Mouse (Mus musculus) hindbrain, embryonic 13.5 days (tissue): Measurements from ENCODE around the gene Slc6a21. TPM values are rescaled to one million over a fixed set of nuclear protein-coding genes. Genes with fewer than 3 reads are reported as not detected.

ENCODE experiments used
- ATAC-seq: fragments of 200-750 bp; cut with Nextera tagmentation; 2 replicates; pipeline ENCODE4 v1.8.0; 2017; ENCODE audit warnings: moderate TSS enrichment; ENCODE audit not compliant: low FRiP score
- H3K27ac ChIP-seq: fragments of 300-500 bp; sonication (generic); 2 replicates; pipeline ENCODE4 v1.5.1; 2015; ENCODE audit warnings: inconsistent platforms, mild to moderate bottlenecking, moderate library complexity
- H3K27me3 ChIP-seq: fragments of 300-500 bp; sonication (generic); 2 replicates; pipeline ENCODE4 v1.6.1; 2015; ENCODE audit warnings: mild to moderate bottlenecking, inconsistent platforms
- H3K36me3 ChIP-seq: fragments of 300-500 bp; sonication (generic); 2 replicates; pipeline ENCODE4 v1.6.1; 2015; ENCODE audit warnings: mild to moderate bottlenecking, inconsistent platforms
- H3K4me1 ChIP-seq: fragments of 300-500 bp; sonication (generic); replicated peaks from 2 replicates; pipeline ENCODE4 v1.6.1; 2015; ENCODE audit warnings: inconsistent platforms
- H3K4me2 ChIP-seq: fragments of 300-500 bp; sonication (generic); 2 replicates; pipeline ENCODE4 v1.6.1; 2015; ENCODE audit warnings: inconsistent platforms, mild to moderate bottlenecking, moderate library complexity
- H3K4me3 ChIP-seq: fragments of 300-500 bp; sonication (generic); 2 replicates; pipeline ENCODE4 v1.5.1; 2015; ENCODE audit warnings: mild to moderate bottlenecking, inconsistent platforms
- H3K9ac ChIP-seq: fragments of 300-500 bp; sonication (generic); 2 replicates; pipeline ENCODE4 v1.6.1; 2015; ENCODE audit warnings: mild to moderate bottlenecking, inconsistent platforms
- H3K9me3 ChIP-seq: fragments of 300-500 bp; sonication (generic); 2 replicates; pipeline ENCODE4 v1.6.1; 2016; ENCODE audit warnings: inconsistent platforms
- WGBS: fragments of 180-500 bp; shearing (Covaris S2); methylation state at CpG from one replicate; pipeline ENCODE4 v1.1.7; 2015; 5-methylcytosine and 5-hydroxymethylcytosine counted together
- polyA plus RNA-seq: library from polyadenylated mRNA; unstranded; fragments of >200 nt; fragmentation: Nextera tagmentation; extraction: Ambion mirVana; gene quantifications from 2 replicates; pipeline ENCODE4 v1.2.1, GENCODE M21; 2015

The Slc6a21 gene
- polyA plus RNA-seq, result not detected in 2 replicates

DNA sequence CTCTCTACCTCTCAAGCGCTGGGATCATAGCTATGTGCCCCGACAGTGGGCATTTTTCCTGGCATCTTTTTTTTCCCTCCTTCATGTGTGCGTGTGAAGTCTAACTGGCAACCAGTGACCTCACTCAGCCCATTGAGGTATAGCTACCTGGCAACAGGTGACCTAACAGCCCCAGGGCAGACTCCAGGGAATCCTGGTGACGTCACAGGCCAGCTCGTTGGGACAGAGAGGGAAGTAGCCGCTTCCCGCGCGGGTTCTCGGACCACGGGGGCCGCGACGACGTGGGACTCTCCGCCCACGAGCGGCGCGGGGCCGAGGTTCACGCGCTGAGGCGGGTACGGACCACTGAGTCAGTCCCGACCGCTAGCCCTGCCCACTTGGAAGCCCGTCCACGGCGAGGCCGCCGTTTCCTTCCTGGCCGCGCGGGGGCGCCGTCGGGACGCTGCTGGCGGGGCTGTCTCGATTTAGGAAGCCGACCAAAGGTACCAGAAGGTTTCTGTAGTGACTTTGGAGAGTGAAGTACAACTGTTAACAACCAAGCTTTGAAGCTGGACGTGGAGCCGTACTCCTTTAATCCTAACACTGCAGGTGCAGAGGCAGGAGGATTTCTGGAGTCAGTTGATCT is at the start of gene Slc6a21:
TSS of gene Slc6a21 (plus strand) at position 378 of the 625 bp plus-strand sequence.
- H3K4me3 ChIP-seq, result peak within 1 kb of the TSS; percentile 35
- ATAC-seq, result no peak
- H3K27ac ChIP-seq, result no peak within 1 kb of the TSS
- H3K36me3 ChIP-seq, result no peaks in the 10 kb centered on the region
- peaks cover 4% of the 10 kb centered on the region; the same call in 1 of the 2 replicates for H3K4me1 ChIP-seq
- H3K9ac ChIP-seq, result no peak within 1 kb of the TSS
- WGBS, result 9% methylated on average over 40 of the region's 44 CpGs
- H3K27me3 ChIP-seq, result peaks cover 14% of the 10 kb centered on the region
- H3K9me3 ChIP-seq, result no peaks in the 10 kb centered on the region
- H3K4me2 ChIP-seq, result peak within 1 kb of the TSS; percentile 50

- Histone ChIP-seq H3K4me3 (no peak overlapping the region), H3K36me3 (peaks cover 60% of the 10 kb centered on the region), H3K27ac (no peak overlapping the region), H3K9ac (no peak overlapping the region), H3K27me3 (peaks cover 1% of the 10 kb centered on the region; the same call in 1 of the 2 replicates), H3K4me2 (no peak overlapping the region), H3K9me3 (no peaks in the 10 kb centered on the region), H3K4me1 (peaks cover 9% of the 10 kb centered on the region)
- WGBS, result 95% methylated on average over 18 of the region's 18 CpGs
- ATAC-seq, result no peak
Measured at GRCm38 (mm10) chr7:45228548-45228947, 48.8 kb upstream of the Slc6a21 start.

DNA sequence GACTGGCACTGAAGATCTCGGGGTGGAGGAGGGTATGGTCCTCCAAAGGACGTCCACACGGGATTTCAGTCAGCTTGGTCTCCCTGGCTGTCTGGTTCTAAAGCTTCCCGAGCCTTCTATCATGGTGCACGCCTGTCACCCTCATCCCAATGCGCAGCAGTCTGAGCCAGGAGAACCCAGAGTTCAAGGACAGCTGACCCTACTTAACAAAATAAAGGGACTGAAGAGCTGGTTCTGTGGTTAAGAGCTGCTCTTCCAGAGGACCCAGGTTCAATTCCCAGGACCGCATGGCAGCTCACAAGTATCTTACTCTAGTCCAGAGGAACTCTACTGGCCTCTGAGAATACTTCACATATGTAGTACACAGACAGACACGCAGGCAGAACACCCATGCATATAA is 48.3 kb upstream of the Slc6a21 start:
- Histone ChIP-seq H3K36me3 (peaks cover 56% of the 10 kb centered on the region), H3K4me2 (no peak overlapping the region), H3K4me1 (peaks cover 14% of the 10 kb centered on the region), H3K9me3 (no peaks in the 10 kb centered on the region), H3K27ac (no peak overlapping the region), H3K4me3 (no peak overlapping the region), H3K9ac (no peak overlapping the region), H3K27me3 (peaks cover 6% of the 10 kb centered on the region)
- 96% methylated on average over 8 of the region's 8 CpGs for WGBS
- no peak for ATAC-seq

DNA sequence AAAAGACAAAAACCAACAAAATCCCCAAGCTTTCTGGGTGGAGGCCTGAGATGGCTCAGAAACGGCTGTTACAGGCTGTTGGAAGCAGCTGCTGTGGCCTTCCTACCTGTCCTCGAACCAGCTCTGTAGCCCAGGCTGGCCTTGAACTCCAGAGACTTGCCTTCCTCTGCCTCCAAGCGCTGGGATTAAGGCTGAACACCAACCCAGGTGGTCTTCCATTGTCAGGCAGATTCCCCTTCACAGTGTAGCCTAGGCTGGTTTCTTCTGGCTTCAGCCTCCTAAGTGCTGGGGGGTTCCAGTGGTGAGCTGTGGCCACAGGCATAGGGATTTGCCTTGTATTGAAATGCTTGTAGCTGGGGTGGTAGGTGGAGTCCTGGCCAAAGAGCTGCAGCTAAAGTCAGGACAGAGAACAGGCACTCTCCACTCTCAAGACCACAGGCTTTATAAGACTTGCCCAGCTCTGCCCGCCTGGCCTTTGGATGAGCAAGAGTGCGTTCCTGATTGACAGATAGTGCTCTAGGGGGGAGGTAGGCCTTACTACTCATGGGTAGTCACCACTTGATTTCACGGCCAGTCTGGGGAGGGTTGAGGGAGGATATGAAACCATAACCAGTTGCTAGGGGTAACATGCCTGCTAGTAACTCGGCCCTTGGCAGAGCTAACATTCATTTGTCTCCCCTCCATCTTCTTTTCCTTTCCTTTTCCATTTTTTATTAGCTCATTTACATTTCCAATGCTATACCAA is 47.7 kb upstream of the Slc6a21 start:
- Histone ChIP-seq H3K4me3 (no peak overlapping the region), H3K9ac (no peak overlapping the region), H3K27ac (no peak overlapping the region), H3K27me3 (peaks cover 11% of the 10 kb centered on the region), H3K4me1 (peaks cover 20% of the 10 kb centered on the region), H3K36me3 (peaks cover 56% of the 10 kb centered on the region), H3K4me2 (no peak overlapping the region), H3K9me3 (no peaks in the 10 kb centered on the region)
- no peak for ATAC-seq
- 90% methylated on average over 7 of the region's 7 CpGs for WGBS

GRCm38 (mm10) chr7:45231192-45231591 is 46.1 kb upstream of the Slc6a21 start:
- Histone ChIP-seq H3K36me3 (peaks cover 49% of the 10 kb centered on the region), H3K9me3 (no peaks in the 10 kb centered on the region), H3K9ac (no peak overlapping the region), H3K4me3 (no peak overlapping the region), H3K27me3 (peaks cover 24% of the 10 kb centered on the region), H3K4me2 (no peak overlapping the region), H3K4me1 (peaks cover 31% of the 10 kb centered on the region), H3K27ac (no peak overlapping the region)
- ATAC-seq, result no peak
- WGBS, result 91% methylated on average over 12 of the region's 12 CpGs

GRCm38 (mm10) chr7:45231941-45232340 is 45.4 kb upstream of the Slc6a21 start:
- no peaks in the 10 kb centered on the region for H3K9me3 ChIP-seq
- WGBS, result 86% methylated on average over 11 of the region's 11 CpGs

GRCm38 (mm10) chr7:45232716-45233465 is 44.4 kb upstream of the Slc6a21 start:
- 73% methylated on average over 13 of the region's 13 CpGs for WGBS
- Histone ChIP-seq H3K4me3 (no peak overlapping the region), H3K36me3 (peaks cover 39% of the 10 kb centered on the region), H3K4me2 (no peak overlapping the region), H3K4me1 (peaks cover 31% of the 10 kb centered on the region), H3K9me3 (no peaks in the 10 kb centered on the region), H3K27me3 (peaks cover 33% of the 10 kb centered on the region), H3K27ac (no peak overlapping the region), H3K9ac (peak overlapping the region; percentile 13; the same call in 1 of the 2 replicates)
- no peak for ATAC-seq

More at GRCm38 (mm10) chr7:45231941-45232340, 45.4 kb upstream of the Slc6a21 start:
- Histone ChIP-seq H3K36me3 (peaks cover 41% of the 10 kb centered on the region), H3K4me1 (peaks cover 31% of the 10 kb centered on the region), H3K4me3 (no peak overlapping the region), H3K4me2 (no peak overlapping the region), H3K9ac (no peak overlapping the region), H3K27ac (no peak overlapping the region), H3K27me3 (peaks cover 30% of the 10 kb centered on the region)
- no peak for ATAC-seq

DNA sequence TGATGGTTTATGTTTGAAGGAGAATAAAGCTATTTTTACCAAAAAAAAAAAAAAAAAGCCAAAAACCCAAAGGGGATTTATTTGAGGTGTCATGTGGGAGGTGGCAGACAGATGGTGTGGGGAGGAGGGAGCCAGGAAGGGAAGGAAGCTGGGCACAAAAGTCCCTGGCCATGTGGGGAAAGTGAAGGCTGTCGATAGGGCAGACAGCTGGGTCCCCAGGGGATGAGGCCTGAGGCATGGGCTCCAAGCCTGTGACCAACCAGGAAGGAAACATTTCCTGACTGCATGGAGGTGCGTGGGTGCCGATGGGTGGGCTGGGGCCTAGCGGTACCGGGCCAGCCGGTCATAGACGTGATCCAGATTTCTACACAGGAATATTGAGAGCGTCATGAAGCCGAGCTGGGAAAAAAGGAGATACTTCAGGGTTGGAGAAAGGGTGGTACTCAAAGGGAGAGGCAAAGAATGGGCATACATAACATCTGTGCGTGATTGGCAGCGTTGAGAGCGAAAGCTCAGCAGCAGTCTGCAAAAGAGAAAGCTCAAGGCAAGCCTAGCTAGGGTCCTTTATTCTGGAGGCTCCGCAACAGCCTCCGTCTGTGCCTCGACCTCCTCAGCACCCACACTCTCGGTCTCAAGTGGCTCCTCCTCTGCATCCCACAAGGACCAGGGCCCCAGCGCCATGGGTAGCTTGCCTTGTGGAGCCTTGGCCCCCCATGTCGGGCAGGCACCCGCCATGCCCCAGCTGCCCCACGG is 43.6 kb upstream of the Slc6a21 start:
- WGBS, result 24% methylated on average over 20 of the region's 20 CpGs

DNA sequence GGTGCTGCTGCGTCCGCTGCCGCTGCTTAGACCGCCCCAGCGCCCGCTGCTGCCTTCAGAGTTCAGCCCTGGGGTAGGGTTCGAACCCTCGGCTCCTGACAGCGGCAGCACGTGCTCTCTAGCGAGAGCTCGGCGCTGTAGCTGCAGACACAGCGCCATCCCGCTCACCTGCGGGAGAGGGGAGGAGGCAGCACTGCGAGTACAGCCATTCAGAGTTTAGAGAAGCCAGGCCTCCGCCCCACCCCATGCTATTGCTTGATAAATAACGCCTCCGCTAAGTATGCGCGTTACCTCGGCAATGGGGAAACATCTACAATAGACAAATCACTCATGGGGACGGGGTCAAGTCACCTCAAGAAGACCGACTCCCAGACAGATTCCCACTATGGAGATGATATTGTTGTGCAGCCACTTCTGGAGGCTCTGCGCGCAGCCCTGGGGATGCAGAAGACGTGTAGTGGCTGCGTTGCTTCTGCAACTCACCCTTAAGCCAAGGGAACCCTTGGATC is 42.9 kb upstream of the Slc6a21 start:
- no peak for ATAC-seq
- Histone ChIP-seq H3K27me3 (peaks cover 47% of the 10 kb centered on the region), H3K4me2 (peak overlapping the region; percentile 34), H3K9ac (no peak overlapping the region; the same call in 1 of the 2 replicates), H3K36me3 (peaks cover 25% of the 10 kb centered on the region), H3K4me1 (peaks cover 31% of the 10 kb centered on the region), H3K27ac (no peak overlapping the region), H3K4me3 (no peak overlapping the region), H3K9me3 (no peaks in the 10 kb centered on the region)
- 7% methylated on average over 29 of the region's 29 CpGs for WGBS

More for the DNA sequence above, 43.6 kb upstream of the Slc6a21 start:
- H3K27me3 ChIP-seq, result peaks cover 41% of the 10 kb centered on the region
- H3K9me3 ChIP-seq, result no peaks in the 10 kb centered on the region
- H3K4me2 ChIP-seq, result peak overlapping the region; percentile 34
- H3K9ac ChIP-seq, result no peak overlapping the region; the same call in 1 of the 2 replicates
- H3K4me3 ChIP-seq, result no peak overlapping the region
- peaks cover 31% of the 10 kb centered on the region for H3K36me3 ChIP-seq
- ATAC-seq, result 0 out of 2 replicates have a peak, but pooled peaks have one; percentile 43
- H3K4me1 ChIP-seq, result peaks cover 31% of the 10 kb centered on the region
- H3K27ac ChIP-seq, result no peak overlapping the region

- Histone ChIP-seq H3K4me3 (peak overlapping the region; percentile 9; the same call in 1 of the 2 replicates), H3K27ac (0 out of 2 replicates have a peak overlapping the region, but pooled peaks have one; percentile 30), H3K9ac (peak overlapping the region; percentile 39; the same call in 1 of the 2 replicates), H3K36me3 (peaks cover 20% of the 10 kb centered on the region; the same call in 1 of the 2 replicates), H3K9me3 (no peaks in the 10 kb centered on the region), H3K27me3 (peaks cover 52% of the 10 kb centered on the region), H3K4me2 (peak overlapping the region; percentile 34), H3K4me1 (peaks cover 31% of the 10 kb centered on the region)
- peak; percentile 65 for ATAC-seq
- WGBS, result 5% methylated on average over 21 of the region's 21 CpGs
Measured at GRCm38 (mm10) chr7:45234922-45235571, 42.3 kb upstream of the Slc6a21 start.
